Mouse (Mus musculus) frontal cortex, postnatal 10 days (tissue): Measurements from ENCODE around the gene Vmp1.

Experiments
- DNase-seq, 2 experiments: peaks; one replicate each; pipeline ENCODE4 v3.0.0; 2022; ENCODE audit warnings: low spot score in 2 of 2, mixed read lengths in 1 of 2

The Vmp1 gene

GRCm38 (mm10) chr11:86600209-86600557 lies 83.5 kb downstream of the Vmp1 start:
- no peak for DNase-seq

DNA sequence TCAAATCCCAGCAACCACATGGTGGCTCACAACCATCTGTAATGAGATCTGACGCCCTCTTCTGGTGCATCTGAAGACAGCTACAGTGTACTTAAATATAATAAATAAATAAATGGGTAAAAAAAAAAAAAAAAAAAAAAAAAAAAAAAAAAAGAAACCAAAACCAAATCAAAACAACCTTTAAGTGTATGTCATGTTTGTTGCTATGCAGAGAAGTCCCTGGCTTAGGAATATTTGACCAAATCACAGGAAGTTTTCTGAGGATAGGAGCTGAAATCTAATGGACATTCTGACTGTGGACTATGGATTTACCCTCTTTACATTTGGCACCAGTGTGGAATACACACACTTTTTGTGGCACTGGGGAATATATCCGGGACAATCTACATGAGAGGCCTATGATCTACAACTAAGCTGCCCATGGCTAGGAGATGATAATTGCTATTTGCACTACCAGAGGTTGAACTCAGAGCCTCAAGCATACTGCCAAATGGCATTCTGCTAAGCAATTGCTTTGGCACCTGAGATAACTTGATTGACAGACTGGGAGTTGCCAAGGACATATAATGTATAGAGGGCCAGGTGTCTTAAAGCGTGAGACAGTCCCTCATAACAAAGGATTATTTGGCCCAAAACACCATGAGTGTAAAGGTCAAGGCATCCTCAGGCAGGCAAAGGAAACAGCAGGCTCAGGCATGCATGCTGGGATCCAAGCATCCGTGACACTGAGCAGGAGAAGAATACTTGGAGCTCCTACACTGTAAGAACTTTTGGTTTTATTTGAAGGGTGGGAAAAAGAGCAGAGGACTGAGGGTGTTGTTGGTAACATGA lies 84.0 kb downstream of the Vmp1 start:
- DNase-seq, result no peak

DNA sequence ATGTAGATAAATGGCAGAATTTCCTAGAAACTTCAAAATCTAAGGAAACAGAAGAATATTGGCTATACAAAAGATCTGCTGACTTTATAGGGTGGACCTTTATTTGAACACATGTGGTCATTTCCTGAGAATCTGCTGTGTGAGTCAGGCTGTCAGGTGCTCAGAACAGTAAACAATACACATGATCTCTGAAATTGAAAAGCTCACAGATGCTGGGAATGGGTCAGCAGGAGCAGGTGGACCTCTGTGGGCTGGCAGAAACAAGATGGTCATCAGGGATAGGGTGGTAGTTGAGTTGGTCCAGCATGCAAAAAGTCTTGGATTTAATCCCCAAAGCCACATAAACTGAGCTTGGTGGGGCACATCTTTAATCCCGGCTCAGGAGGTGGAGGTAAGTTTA lies 85.1 kb downstream of the Vmp1 start:
- DNase-seq, result no peak

DNA sequence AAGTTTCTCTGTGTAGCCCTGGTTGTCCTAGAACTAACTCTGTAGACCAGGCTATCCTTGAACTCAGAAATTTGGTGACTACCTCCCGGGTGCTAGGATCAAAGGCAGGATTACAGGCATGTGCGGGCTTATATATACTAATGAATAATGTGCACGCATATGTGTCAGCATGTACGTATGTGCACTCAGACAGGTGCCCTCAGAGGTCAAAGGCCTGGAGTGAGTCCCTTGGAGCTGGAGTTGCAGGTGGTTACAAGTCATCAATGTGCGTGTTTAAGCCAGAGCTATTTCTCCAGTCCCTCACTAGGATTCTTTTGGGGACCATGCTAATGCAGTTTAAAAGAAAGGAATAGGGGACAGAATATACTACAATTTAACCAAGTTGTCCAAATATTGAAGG lies 85.5 kb downstream of the Vmp1 start:
- DNase-seq, result no peak

GRCm38 (mm10) chr11:86596976-86597375 lies 86.7 kb downstream of the Vmp1 start:
- no peak for DNase-seq

GRCm38 (mm10) chr11:86596187-86596960 lies 87.3 kb downstream of the Vmp1 start:
- no peak for DNase-seq

DNA sequence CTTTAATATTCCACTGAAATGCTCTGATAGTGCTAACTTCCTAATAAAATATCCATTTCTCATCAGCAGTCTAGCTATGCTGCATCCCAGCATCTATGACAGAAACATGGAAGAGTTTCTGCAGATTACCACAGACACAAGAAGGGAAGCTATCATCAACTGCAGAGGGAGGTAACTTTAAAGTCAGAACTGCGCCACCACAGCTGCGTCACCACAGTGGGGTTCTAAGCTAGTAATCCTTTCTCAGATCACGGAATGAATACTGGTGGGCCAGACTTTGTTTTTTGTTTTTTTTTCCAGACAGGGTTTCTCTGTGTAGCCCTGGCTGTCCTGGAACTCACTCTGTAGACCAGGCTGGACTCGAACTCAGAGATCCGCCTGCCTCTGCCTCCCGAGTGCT lies 88.3 kb downstream of the Vmp1 start:
- DNase-seq, result no peak

DNA sequence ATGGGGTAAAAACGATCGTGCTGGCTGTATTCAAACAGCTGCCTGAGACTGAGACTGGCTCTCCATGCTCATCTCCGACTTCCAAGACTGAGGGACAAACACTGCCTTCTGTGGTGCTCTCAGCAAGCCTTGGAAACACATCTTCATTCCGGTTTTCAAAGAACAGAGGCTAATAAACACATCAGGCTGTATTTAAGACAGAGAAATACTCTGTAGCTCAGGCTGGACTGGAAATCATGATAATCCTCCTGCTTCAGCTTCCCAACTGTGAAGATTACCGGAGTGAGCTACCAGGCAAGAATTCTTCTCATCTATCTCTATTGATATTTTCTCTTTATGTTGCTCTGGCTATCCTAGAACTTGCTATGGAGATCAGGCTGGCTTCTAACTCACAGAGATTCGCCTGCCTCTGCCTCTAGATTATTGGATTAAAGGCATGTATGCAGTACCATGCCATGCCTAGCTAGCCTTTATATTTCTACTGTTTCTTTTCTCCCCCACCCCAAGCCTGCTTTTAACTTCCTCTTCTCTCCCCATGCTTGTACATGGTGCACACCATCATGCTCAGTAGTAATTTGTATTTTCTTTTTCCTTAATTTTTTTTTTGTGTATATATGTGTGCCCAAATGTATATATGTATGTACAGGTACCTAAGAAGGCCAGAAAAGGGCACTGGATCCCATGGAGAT lies 89.3 kb downstream of the Vmp1 start:
- DNase-seq, result no peak

DNA sequence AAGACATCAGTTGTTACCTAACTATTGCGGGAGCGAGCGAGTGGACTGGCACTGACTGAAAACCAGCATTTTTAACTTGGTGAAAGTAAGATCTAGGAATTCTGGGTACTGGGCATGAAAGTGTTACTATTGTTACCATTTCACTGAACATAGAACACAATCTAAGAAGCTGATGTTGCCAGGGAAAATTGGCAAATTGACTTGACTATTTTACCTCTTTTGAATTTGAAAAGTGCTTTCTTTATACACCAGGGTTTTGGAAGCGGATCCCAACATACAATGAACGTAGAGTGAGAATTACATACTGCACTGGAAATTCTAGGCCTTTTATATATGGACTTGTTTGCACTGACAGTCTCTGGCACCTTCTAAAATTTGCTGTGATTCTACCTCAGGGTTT lies 90.2 kb downstream of the Vmp1 start:
- no peak for DNase-seq

- DNase-seq, result no peak
Observed at GRCm38 (mm10) chr11:86592993-86593392, 90.6 kb downstream of the Vmp1 start.

- DNase-seq, result no peak
Observed at GRCm38 (mm10) chr11:86591931-86592616, 91.6 kb downstream of the Vmp1 start.

DNA sequence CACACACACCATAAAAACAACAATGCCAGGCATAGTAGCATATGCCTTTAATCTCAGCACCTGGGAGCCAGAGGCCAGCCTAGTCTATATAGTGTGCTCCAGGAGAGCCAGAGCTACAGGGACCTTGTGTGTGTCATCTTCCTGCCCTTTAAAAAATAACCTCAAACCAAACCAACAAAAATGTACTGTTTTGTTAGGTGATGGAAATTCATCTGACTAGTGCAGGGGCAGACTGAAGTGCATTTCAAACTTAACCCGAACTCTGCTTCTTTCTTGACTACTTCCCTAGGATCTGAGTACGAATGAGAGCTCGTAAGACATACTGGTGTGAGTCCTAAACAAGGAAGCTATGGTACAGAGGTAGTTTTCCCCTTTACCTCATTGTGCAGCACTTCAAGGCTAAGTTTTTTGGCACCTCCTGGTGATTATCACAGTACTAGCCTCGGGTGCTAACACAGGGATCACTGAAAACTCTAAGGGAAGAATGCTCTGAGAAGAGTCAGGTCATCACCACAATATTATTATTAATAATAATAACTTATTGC lies 92.3 kb downstream of the Vmp1 start:
- DNase-seq, result no peak

GRCm38 (mm10) chr11:86590579-86590978 lies 93.1 kb downstream of the Vmp1 start:
- DNase-seq, result no peak

DNA sequence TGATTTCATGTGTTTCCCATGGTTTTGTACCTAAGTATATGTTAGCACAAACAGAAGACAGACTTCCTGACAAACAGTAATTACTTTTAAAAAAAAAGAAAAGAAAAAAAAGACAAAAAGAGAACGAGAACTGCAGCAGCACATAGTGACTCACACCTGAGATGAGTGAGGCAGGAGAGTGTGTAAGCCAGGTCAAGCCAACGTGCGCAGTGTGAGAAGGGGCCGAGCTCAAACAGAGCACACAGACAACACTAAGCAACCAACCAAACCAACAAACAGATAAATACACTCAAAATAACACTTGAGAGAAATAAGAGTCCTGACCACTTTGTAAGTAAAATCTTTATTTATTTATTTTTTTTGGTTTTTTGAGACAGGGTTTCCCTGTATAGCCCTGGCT lies 93.6 kb downstream of the Vmp1 start:
- DNase-seq, result no peak

GRCm38 (mm10) chr11:86588583-86589298 lies 94.9 kb downstream of the Vmp1 start:
- DNase-seq, result no peak

- DNase-seq, result no peak
Observed at GRCm38 (mm10) chr11:86587830-86588229, 95.8 kb downstream of the Vmp1 start.

DNA sequence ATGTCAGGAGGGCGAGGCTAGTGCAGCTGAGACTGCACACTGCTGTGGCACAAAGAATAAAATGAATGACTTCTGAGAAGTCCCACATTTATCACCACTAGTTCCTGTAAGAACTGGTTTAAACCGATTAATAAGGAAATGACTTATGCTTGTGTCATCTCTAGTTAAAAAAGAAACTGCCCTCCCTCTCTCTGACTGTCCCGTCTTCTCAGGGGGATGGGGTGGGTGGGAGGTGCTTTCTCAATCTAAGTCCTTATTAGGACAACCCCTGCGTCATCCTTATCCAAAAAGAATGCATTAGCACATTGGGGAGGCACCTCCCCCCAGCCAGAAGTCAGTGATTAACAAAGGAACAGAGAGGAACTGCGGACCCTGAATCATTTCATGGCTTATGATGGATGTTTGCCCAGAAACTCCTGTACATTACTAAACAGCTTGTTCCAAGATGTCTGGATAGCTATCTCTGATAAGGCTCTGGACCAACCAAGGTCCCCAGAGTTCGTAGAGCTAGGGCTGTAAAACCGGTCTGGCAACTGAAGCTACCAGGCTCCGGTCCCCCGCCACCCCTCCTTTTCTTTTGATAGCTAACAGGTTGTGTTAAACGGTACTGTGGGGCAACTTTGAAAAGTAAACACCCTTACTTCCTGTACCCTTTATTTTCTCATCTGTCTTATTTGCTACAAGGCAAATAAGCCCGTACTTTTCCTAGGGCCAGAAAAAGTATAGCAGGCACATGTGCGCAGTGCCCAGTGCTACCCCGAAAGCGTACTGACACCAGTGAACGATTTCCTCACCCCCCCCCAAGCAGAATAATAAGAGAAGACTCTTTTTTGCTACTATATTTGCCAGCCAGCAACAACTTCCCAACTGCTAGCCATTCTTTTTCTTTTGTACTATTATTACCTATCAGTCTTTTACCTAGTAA lies 96.5 kb downstream of the Vmp1 start:
- no peak for DNase-seq

DNA sequence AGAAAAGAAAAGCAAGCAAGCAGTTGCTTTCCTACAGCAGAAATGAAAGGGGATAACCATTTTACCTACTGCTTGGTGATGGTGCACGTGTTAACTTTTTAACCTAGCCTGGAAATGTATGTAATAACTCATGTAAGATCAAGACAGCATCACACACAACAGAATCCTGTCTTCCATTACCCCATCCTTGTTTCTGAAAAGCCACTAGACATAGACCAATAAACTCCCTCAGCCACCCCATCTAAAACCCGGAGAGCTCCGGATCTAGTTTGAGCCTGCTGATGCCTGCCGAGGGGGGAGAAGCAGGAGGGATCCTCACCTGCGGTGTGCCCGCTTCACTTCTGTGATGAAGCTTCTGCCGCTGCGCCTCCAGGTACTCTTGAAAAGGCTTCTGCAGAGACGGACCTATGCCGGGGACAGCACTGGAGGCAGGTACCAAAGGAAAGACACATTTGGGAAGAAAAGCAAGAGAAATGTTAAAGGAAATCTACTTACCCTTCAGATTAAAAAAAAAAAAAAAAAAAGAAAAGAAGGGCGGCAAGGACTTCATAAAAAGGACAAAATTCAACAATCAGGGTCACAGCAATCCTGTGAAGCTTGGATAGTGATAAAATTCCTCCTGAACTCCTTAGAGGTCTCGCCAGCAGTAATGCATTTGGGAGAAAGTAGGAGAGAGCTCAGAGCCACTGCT lies 97.3 kb downstream of the Vmp1 start:
- no peak for DNase-seq

GRCm38 (mm10) chr11:86585598-86585984 lies 98.0 kb downstream of the Vmp1 start:
- DNase-seq, result no peak
